Mouse (Mus musculus): ENCODE data around the gene S100a7a.

The S100a7a gene

GRCm38 (mm10) chr3:90653717-90654116 lies at the start of gene S100a7a:
S100a7a (plus strand) TSS chr3:90654017.
- DNase-seq (ENCODE audit: extremely low read depth, low read depth, low spot score) = no peak

- DNase-seq (ENCODE audit: extremely low read depth, low read depth, low spot score) = no peak
These were observed 49.4 kb upstream of the S100a7a start for GRCm38 (mm10) chr3:90604416-90604815.

GRCm38 (mm10) chr3:90605049-90605448 lies 48.8 kb upstream of the S100a7a start:
- no peak for DNase-seq (ENCODE audit: extremely low read depth, low read depth, low spot score)

- no peak for DNase-seq (ENCODE audit: extremely low read depth, low read depth, low spot score)
These were observed 48.1 kb upstream of the S100a7a start for GRCm38 (mm10) chr3:90605736-90606135.

GRCm38 (mm10) chr3:90606185-90606584 lies 47.6 kb upstream of the S100a7a start:
- no peak for DNase-seq (ENCODE audit: extremely low read depth, low read depth, low spot score)

- no peak for DNase-seq (ENCODE audit: extremely low read depth, low read depth, low spot score)
These were observed 46.5 kb upstream of the S100a7a start for GRCm38 (mm10) chr3:90607361-90607760.

- DNase-seq (ENCODE audit: extremely low read depth, low read depth, low spot score) = no peak
These were observed 45.6 kb upstream of the S100a7a start, which contains the start of gene S100a5 for GRCm38 (mm10) chr3:90608223-90608622. S100a5 (plus strand) TSS chr3:90608523.

- no peak for DNase-seq (ENCODE audit: extremely low read depth, low read depth, low spot score)
These were observed 44.7 kb upstream of the S100a7a start for GRCm38 (mm10) chr3:90609102-90609501.

GRCm38 (mm10) chr3:90611494-90611893 lies 42.3 kb upstream of the S100a7a start:
- no peak for DNase-seq (ENCODE audit: extremely low read depth, low read depth, low spot score)

- no peak for DNase-seq (ENCODE audit: extremely low read depth, low read depth, low spot score)
These were observed 41.8 kb upstream of the S100a7a start for GRCm38 (mm10) chr3:90612061-90612460.

- DNase-seq (ENCODE audit: extremely low read depth, low read depth, low spot score) = no peak
These were observed 41.0 kb upstream of the S100a7a start, which contains the start of gene S100a6 for GRCm38 (mm10) chr3:90612728-90613291. S100a6 (plus strand) TSS chr3:90612882.

- DNase-seq (ENCODE audit: extremely low read depth, low read depth, low spot score) = no peak
These were observed 40.2 kb upstream of the S100a7a start for GRCm38 (mm10) chr3:90613461-90614147.

GRCm38 (mm10) chr3:90614148-90614530 lies 39.7 kb upstream of the S100a7a start:
- DNase-seq (ENCODE audit: extremely low read depth, low read depth, low spot score) = no peak

GRCm38 (mm10) chr3:90614611-90615251 lies 39.1 kb upstream of the S100a7a start:
- DNase-seq (ENCODE audit: extremely low read depth, low read depth, low spot score) = no peak

- DNase-seq (ENCODE audit: extremely low read depth, low read depth, low spot score) = no peak
These were observed 38.4 kb upstream of the S100a7a start for GRCm38 (mm10) chr3:90615415-90615814.

- no peak for DNase-seq (ENCODE audit: extremely low read depth, low read depth, low spot score)
These were observed 37.9 kb upstream of the S100a7a start for GRCm38 (mm10) chr3:90615911-90616310.

GRCm38 (mm10) chr3:90617586-90617985 lies 36.2 kb upstream of the S100a7a start:
- DNase-seq (ENCODE audit: extremely low read depth, low read depth, low spot score) = no peak

- DNase-seq (ENCODE audit: extremely low read depth, low read depth, low spot score) = no peak
These were observed 32.3 kb upstream of the S100a7a start for GRCm38 (mm10) chr3:90621552-90621951.

- DNase-seq (ENCODE audit: extremely low read depth, low read depth, low spot score) = no peak
These were observed 30.3 kb upstream of the S100a7a start for GRCm38 (mm10) chr3:90623435-90624071.

- no peak for DNase-seq (ENCODE audit: extremely low read depth, low read depth, low spot score)
These were observed 28.3 kb upstream of the S100a7a start for GRCm38 (mm10) chr3:90625496-90625895.

GRCm38 (mm10) chr3:90626266-90627021 lies 27.4 kb upstream of the S100a7a start:
- DNase-seq (ENCODE audit: extremely low read depth, low read depth, low spot score) = no peak

Measured in fat pad, adult 2 months (tissue).